Mouse (Mus musculus): ENCODE measurements at regions not wholly inside any gene's neighbourhood (a gene's known extent, or its start where the extent isn't known, plus 50 kb on each side); places are given as distances from the start of the nearest gene placed in this dataset.
A peak's percentile ranks its signal among the peaks of the same experiment; 100 is the strongest.

GRCm38 (mm10) chr3:54993761-54994160, 61.5 kb downstream of the Ccna1 start:
- DNase-seq (ENCODE audit: low spot score in 2 of 2): no peak

- no peak for DNase-seq (ENCODE audit: low spot score in 2 of 2)
Observed at GRCm38 (mm10) chr3:54990073-54990472, 65.2 kb downstream of the Ccna1 start.

- DNase-seq (ENCODE audit: low spot score in 2 of 2): peak in 1 of 2 experiments; percentile 47
Observed at GRCm38 (mm10) chr3:54989358-54989757, 65.9 kb downstream of the Ccna1 start.

- DNase-seq (ENCODE audit: low spot score in 2 of 2): no peak
Observed at GRCm38 (mm10) chr3:54981488-54981887, 65.8 kb upstream of the Sertm1 start.

GRCm38 (mm10) chr3:54980312-54980711, 64.6 kb upstream of the Sertm1 start:
- no peak for DNase-seq (ENCODE audit: low spot score in 2 of 2)

- DNase-seq (ENCODE audit: low spot score in 2 of 2): no peak
Observed at GRCm38 (mm10) chr3:54965512-54965911, 49.8 kb upstream of the Sertm1 start.
